Mouse (Mus musculus) thymus, postnatal 36 days (tissue): ENCODE data around the gene Pdlim5.

Source experiments
- DNase-seq, 2 experiments: peaks; one replicate each; pipeline ENCODE4 v3.0.0; 2022; ENCODE audit warnings: mixed read lengths in 2 of 2

Gene Pdlim5

DNA sequence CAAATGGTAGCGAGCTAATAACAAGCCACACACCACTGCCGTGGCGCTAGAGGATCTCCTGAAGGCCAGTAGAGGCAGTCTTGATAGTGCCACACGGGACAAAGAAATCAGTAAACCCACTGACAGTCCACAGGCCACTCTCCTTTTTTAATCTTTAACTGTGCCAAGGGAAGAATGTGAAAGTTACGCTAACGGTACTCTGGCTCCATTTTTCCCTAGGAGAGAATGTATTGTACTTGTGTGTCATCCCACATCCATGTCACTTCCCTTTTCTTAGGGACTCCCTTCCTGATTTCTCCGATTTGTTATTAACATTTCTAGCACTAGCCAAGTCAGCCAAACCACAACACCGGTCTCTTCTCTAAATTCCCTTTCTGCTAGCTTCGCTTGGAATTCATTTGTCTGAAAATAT lies 1.5 kb downstream of the Pdlim5 start:
- DNase-seq, result no peak

DNA sequence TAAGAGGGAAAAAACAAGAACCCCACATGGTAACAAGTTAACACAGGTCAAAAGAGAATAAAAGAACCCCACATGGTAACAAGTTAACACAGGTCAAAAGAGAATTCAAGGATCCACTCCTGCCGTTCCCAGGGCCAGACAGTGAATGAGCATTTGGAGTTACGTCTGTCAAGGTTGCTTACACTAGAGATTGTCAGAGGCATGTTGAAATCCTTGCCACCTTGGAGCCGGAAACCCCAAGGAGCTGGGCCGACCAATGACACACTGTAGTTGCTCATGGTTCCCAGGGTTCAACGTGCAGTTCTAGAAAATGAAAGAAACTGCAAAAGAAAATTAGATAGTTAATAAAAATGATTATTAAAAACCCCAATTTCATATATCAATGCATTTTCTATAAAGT lies 4.0 kb downstream of the Pdlim5 start:
- no peak for DNase-seq

DNA sequence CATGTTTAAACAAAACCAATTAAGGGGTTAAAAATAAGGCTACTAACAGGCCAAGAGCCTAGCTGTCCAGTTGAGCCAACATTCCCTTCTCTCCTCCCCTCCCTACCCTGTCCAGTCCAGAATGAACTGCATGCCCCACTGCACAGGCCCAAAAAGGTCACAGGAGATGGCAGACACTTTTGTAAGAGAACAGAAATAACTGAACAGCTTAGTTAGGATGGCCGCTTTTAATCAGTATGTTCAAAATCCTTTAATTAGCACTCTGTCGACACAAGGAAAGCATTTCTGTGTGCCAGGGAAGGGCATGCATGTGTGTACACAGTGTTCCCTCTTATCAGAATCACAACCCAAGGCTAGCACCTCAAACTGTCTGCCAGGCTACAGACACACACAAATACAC lies 5.2 kb downstream of the Pdlim5 start:
- no peak for DNase-seq

DNA sequence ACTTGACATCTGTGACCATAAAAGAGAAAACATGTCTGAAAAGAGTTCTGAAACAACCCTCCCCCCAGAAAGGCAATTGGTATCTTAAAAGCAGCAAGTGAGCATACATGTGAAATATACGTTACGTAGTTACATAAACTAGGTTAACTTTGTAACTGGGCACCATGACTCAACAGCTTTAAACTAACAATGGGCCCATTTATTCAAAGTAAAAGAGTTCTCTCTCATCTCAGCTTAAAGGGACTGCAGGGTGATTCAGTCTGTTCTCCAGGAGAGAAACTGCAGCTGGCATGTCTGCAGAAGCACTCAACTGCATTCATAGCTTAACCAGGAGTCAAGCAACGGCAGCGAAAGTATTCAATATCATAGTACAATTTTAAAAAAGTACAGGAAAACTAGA lies 7.3 kb downstream of the Pdlim5 start:
- DNase-seq, result no peak

DNA sequence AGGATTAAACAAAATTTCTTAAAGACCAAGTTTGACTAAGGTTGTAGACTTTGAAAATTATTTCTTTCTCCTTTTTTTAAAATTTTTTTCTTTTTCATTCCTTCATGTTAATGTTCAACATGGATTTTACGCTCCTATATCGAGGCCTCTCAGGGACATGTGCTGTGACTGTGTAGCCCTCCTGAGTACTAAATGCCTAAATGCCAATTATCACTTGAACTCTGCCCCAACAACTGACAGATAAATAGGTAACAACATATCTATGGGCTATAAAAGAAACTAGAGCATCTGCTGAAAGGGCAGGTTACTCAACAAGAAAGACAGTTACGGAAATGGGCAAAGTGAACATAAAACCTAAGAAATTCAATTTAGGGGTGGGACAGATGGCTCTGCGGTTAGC lies 9.0 kb downstream of the Pdlim5 start:
- DNase-seq, result no peak

DNA sequence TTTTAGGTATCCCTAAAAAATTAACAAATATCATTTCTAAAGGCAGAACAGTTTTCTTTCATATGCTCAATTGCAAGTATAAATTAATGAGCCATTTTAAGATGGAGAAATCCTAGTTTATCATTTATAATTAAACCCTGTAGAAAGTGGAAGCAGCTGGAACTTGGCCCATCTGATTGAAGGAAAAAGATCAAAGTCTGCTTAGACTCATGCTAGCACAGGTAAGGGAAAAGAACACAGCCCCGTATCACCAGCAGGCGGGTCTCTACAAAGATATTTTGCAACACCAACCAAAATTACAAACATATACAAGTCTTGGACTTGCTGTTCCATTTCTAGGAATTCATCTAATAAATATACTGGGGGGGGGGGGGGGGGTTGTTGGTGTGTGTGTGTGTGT lies 9.8 kb downstream of the Pdlim5 start:
- DNase-seq, result no peak

DNA sequence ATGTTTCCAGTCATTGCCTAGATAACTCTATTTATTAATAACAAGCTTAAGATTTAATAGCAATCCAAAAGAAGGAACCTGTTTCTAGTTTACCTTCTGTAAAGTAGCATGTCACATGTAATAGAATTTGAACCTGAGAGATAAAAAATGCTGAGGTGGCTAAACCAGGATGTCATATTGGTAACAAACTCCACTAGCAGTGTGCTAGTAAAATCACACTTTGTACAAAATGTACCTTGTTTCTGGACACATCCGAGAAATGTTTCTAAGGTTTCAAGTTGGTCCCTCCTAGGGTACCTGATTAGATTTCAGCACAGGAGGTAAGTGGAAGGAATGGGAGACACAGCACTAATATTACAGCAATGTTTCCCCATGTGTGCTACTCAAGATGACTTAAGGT lies 18.9 kb downstream of the Pdlim5 start:
- DNase-seq, result no peak

DNA sequence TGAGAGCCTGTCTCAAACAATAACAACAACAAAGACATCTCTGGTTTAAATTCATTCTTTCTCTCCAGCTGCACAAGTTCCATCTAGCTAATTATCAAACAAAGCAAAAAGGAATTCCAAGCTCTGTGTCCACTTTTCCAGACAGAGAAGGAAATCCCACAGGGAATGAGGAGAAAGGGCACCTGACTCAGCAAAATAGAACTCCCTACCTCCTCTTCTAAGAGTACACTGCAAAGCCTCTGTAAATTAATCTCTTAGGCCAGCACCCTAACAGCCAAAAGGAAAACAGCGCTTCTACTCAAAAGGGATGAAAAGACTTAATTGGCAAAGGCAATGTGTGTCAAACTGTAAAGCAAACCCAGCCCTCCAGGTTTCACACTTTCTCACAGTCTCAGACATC lies 20.4 kb downstream of the Pdlim5 start:
- no peak for DNase-seq

DNA sequence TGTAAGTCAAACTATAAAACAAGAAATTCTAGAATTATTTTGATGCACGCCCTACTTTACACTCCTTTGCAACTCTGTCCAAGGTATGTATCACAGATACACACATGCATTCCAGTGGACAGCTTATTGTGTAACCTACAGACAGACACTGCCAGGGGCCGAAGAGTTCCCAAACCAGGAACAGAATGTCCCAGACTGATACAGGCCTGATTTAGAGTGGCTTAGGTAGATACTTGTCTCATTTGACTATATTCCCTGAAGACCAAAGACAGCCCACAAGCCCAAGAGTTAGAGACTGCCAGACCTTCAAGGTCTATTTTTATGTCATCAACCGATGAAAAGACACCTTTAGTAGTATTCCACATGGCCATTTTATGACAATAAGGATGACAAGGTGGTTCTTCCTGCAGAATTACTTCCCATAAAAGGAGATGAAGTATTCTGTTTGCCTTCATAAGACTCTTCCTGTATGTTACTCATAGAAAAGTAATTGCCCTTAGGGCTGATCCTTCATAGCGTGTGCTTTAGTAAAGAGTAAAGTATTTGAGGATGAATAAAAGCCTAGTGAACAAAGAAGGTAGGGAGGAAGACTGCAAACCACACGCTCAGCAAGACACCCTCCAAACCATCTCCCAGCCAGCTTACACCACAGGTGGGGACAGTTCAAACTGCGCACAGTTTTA lies 22.9 kb downstream of the Pdlim5 start:
- DNase-seq, result no peak

DNA sequence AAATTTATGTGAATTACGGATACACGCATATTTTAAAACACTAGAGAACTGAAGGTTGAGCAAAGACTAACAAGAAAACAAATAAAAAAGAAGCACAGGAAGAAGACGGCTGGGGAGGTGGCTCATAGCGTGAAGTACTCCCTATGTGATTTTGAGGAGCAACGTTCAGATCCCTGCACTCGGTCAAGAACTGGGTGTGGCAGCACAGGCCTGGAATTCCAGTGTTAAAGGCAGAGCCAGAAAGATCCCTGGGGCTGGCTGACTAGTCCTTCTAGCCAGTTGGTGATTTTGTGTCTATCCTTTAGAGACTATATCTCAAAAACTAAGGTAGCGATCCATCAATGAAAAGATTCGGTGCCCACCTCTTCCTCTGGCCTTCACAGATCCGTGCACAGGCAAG lies 27.1 kb downstream of the Pdlim5 start:
- DNase-seq, result no peak

DNA sequence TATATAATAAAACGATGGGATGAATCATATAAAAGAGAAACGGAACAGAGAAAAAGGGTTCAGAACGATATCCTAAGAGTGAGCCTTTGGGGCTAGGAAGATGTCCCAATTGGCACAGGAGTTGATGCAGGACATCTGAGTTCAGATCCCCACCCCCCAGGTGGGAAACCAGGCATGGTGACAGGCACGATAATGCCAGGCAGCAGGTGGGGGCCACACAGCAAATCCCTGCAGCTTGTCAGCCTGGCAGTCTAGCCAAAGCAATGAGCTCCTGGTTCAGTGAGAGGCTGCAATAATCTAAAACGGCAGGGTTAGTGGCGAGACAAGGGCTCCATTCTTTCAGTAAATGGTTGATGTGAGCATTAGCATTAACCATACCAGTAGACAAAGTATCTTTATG lies 33.4 kb downstream of the Pdlim5 start:
- no peak for DNase-seq

DNA sequence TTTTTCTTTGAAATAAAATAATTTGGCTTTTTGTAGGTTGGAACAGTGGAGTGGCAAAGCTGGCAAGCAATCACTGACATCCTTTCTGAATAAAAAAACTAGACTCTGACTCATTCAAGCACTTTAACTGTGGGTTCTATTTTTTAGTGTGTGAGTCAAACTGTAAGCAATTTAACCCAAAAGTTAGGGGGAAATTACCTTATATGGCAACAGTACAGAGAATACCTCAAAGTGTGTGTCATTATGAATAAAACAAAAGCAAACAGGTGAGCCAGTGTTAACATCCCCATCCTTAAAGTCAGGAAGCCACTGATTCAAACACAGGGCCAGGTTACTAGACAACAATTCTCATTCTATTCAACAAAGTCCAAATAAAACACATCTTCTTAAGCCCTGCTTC lies 36.5 kb downstream of the Pdlim5 start:
- no peak for DNase-seq

DNA sequence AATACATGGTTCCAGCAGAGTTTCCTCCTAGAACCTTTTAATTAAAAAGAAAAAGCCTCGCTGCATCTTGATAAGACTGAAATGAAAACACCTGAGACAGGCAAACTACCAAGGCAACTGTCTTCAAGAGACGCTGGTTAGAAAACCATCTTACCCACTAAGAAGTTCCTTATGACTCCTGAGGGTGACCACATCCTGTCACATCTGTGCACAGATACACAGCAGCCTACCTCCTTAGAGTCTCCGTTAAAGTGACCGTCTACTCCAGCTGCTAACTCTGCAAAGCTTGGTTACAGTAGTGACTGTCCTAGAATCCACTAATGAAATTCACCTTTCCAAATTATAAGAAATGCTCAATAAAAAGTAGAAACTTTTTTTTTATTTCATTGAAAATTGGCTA lies 38.8 kb downstream of the Pdlim5 start:
- peak in 1 of 2 experiments; percentile 13 for DNase-seq

DNA sequence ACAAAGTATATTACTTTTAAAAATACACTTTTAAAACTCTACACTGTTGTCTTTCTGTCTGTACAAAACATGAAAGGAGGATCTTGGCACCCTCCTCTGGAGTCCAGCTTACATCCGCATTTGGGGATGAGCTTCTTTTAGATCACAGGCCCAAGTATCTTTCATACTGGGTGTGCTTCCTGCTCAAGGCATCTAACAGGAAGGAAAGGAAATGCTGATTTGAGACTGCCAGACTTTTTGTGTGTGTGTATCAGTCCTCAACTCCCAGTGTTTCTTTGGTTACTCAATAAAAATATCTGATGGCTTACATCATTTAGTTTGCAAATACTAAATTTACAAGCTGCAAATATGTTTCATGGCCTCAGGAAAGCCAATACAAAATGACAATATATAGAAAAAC lies 42.3 kb downstream of the Pdlim5 start:
- no peak for DNase-seq

DNA sequence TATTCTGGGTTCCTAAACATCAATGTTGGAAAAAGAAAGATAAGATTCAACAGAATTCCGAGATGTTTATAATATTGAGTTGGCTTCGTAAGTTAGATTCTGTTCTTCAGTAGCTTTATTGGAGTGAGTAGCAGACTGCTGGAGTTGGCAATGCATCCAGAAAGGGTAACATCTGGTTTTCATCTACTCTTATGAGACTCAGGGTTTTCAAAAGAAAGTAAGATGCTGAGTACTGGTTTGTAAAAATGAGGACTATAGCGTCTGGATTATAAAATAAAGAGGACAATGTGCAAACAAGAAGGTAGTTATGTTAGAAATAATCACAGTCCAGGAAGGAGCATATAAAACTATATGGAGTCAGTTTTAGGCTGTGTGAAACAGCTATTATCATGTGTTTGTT lies 45.0 kb downstream of the Pdlim5 start:
- no peak for DNase-seq

DNA sequence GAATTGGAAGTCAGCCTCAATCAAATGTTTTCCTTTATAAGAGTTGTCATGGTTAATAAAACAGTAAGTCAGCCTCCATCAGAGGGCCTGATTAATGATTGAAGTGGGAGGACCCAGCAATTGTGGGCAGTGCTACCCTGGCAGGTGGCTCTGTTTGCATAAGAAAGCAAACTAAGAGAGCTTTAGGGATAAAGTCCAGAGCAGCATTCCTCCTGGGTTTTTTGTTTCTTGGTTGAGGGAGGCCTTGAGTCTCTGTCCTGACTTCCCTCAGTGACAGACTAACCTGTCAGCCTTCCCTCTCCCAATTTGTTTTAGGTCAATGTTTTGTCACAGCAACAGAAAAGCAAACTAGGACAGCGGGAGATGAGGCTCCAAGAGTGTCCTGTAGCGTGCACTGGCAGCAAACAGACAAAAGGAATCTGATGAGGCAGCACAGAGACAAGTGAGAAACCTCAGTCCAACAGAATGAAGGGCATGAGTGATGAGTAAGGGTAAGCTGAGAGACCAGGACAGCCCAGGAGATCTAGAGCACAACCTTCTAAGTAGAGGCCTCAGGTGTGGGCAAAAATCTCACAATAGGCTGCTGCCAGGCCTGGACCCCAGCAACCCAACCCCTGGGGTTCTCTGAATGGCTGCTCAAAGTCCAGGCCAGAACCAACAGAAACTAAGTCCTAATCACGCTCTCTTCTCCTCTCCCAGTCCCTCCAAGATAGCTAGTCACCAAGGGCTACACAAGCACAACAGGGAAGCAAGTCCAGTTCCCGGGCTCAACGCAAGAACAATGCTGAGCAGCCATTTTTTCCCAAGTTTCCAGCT lies 46.5 kb downstream of the Pdlim5 start:
- DNase-seq, result no peak

DNA sequence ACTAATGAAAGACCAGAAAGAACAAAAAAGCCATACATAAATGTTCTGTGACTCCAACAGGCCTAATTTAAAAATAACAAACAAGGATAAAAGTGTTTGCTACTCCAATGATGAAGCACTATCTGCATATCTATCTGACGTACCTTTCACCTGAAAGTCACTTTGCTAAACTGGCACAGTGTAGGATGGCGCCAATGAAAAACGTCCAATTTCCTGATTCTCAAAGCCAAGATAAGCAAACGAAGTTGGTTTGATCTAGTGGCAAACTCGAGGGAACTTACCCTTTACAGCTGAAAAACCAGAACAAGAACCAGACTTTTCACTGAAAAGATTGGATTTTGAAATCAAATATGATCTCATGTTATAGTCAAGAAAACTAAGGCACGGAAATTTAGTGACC lies 49.2 kb downstream of the Pdlim5 start:
- DNase-seq, result no peak

DNA sequence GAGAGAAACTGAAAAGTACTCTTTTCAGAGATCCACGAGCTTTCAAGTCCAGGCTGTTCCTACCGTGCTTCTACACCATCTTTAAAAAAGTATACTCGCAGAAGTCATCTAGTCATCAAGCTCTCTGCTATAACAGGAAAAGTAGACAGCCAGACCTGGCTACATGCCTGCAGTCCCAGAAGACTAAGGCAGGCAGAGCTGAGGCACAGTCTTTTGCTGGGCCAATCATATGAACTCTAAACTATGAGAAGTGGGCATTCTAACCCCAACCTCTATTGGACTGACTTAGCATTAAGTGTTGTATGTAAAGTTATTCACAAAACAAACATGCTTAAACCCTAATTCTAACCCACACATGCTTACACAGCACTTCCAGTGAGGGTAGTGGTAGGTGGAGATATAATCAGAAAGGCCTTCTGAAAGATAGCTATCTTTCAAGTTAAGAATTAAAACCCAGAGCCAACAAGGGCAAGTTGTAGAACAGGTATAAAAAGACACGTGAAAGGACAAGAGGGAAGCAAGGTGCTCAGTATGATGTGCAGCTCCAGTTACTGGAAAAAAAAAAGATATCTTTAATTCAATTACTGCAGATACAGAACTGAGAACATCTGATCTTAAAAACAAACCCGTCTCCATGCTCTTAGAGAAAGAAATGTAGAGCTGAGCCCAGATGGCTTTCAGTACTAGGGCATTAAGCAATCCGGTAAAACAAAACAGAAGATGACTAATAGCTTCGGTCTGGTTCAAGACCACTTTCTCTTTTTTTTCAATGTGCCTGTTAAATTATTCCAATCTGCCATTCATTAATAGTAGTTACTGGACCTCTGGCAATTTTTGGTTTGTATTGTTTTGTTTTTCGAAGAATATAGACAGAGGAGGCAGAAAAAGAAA lies 50.0 kb downstream of the Pdlim5 start:
- no peak for DNase-seq

DNA sequence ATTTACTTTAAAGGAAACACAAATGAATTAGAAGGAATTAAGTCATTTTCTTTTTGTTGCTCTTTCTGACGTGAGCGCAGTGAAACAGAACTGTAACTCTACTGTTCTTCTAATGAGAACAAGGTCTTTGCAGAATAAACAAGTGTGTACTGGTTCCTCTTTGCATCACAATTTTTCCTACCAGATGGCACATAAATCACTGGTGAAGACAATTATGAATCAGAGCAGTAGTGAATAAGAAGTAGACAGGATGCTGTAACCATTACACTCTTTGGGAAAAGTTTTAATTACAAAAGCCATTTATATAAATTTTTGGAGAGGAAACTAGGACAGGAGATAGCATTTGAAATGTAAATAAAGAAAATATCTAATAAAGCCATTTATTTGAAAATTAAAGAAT lies 51.7 kb downstream of the Pdlim5 start:
- DNase-seq, result no peak

DNA sequence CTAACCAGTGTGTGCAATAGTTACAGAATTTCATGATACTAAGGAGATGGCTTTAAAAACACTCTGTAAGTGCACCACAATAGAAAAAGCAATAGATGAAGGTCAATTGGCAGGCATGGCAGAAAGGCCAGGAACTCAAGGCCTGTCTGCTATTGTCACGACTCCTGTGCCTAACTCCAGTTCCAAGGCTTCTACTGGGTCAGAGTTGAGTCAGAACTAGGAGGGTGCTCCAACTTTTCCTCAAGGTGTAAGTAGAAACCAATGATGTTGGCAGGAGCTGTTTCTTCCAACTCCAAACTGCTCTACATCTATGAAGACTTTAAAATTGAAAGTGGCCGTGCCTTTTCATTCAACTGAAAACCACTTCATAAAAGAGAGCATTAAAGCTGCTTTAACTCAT lies 54.8 kb downstream of the Pdlim5 start:
- DNase-seq, result no peak

DNA sequence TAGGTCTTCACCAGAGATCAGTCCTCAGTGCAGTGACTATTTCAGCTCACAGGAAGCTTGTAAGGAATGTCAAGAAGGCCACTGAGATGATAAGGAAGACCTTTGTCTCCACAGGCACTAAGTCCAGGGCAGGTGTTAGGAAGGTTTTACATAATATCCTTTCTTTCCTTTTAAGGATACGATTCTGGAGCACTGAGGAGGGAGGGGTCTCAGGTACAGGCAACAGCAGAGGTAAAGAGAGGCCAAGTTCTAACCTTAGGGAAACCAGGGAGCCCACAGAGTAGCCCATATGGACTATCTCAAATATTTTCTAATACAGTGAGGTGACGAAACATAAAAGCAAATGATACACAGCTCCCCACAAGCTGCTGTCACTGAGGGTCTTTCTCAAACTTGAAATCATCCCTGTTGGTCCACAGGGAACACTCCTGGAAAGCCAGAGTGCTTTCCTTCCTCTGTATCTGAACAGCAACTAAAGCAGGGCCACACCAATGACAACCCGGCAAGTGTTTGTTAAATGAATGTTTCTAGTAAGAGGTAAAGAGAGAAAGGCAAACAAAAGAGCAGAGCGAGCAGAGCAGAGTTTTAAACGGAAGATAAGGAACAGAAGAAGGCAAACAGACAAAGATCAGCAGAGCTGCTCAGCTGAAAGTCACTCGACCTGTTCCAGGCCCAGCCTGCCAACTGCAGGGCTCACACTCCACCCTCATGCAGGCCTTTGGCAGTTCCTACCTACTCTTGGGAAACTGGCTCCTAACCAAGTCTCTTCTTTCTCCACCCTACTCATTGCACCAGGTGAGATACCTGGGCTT lies 55.9 kb downstream of the Pdlim5 start:
- DNase-seq, result no peak

DNA sequence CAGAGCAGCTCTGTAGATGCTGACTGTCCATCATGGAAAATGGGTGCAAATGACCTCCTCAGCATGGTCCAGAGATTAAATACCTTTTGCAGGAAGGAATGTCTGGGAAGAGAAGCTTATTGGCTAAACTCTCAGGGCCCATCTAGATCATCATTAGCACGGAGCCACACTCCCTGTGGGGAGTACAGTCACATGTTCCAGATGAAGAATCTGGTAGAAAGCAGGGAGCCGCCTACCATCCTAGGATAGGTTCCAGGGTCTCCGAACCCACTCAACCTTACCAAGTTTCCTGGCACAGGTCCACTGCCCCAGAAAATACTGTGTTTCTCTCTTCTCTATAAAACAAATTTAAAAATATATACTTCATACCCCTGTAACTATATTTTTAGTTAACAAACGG lies 57.4 kb downstream of the Pdlim5 start:
- DNase-seq, result no peak

DNA sequence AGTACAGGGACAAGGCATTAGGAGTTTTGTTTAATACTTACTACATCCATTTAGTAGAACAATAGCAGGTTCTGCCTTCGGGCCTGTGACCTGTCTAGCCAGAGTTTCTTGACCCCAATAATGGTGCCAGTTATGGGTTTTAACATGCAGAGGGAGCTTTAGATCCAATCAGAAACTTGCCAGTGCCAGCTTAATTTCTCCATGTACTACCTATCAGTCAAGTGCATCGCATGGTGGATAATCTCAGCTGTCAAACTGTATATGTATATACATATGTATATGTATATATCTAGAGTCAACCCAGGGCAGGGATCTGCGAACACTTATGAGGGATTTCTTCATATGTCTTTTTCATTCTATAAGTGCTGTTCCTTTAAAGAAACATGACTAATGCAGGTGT lies 61.0 kb downstream of the Pdlim5 start:
- DNase-seq, result no peak
